Mouse (Mus musculus) T-cell, adult 66 days (primary cell): Measurements from ENCODE around the gene Chst7. TPM values are rescaled to one million over a fixed set of nuclear protein-coding genes. Genes with fewer than 3 reads are reported as not detected.

Experiments used
- total RNA-seq, 2 experiments: library from RNA; stranded (reverse); gene quantifications; 3 replicates in 1 of 2; 4 replicates in 1 of 2; pipeline ENCODE4 v1.2.4; 2023

Gene Chst7
- total RNA-seq = not detected

GRCm38 (mm10) chrX:20059381-20059971 lies at the start of gene Chst7:
TSS of gene Chst7 (plus strand) at chrX:20059560.

Other genes starting within 250 kb of the Chst7 start
- gene Slc9a7, start 232.2 kb downstream of the Chst7 start, total RNA-seq = 10 to 100 TPM; 13.3 to 14.6 TPM